Mouse (Mus musculus): ENCODE measurements at regions not wholly inside any gene's neighbourhood (a gene's known extent, or its start where the extent isn't known, plus 50 kb on each side); places are given as distances from the start of the nearest gene placed in this dataset.

- no peak overlapping the region for H3K9ac ChIP-seq (replicated peaks; ENCODE audit: low read length)
- 63% methylated on average over 1 of the region's 1 CpGs for WGBS
Measured at GRCm38 (mm10) chr6:14583829-14584228, 171.2 kb downstream of the Ppp1r3a start.

DNA sequence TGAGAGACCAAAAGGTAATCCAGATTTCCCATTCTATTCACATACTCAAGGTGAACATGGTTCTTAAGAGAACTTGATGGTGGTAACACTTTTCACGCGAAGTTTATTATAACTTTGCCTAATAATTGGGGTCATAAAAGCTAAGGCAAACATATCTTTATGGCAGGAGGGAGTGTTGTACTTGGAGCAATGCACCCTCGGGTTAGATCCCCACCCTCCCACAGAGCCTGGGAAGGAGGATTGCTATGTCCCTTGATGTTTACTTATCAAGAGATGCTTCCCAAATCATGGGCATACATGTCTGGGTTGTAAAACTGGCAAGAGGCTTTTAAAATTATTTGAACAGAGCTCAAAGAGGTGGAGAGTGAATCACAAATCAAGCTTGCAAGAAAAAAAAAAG lies 180.5 kb downstream of the Ppp1r3a start:
- Histone ChIP-seq H3K27ac (no peak overlapping the region), H3K4me1 (ENCODE audit: insufficient read depth, low read length) (no peaks in the 10 kb centered on the region), H3K4me2 (ENCODE audit: low read depth, low read length) (no peak overlapping the region), H3K9me3 (ENCODE audit: low read length) (no peaks in the 10 kb centered on the region), H3K9ac (replicated peaks; ENCODE audit: low read length) (no peak overlapping the region), H3K4me3 (ENCODE audit: low read length) (no peak overlapping the region), H3K36me3 (ENCODE audit: insufficient read depth, low read length) (no peaks in the 10 kb centered on the region), H3K27me3 (ENCODE audit: insufficient read depth, low read length) (no peaks in the 10 kb centered on the region)
- WGBS, result 83% methylated on average over 3 of the region's 3 CpGs
- DNase-seq (ENCODE audit: low spot score) (no peak), ATAC-seq (no peak)
- no peak for TF ChIP-seq CTCF (IDR thresholded peaks at IDR 0.05; ENCODE audit: low read depth)

More at GRCm38 (mm10) chr6:14583829-14584228, 171.2 kb downstream of the Ppp1r3a start:
- DNase-seq (ENCODE audit: low spot score) (no peak), ATAC-seq (no peak)
- no peaks in the 10 kb centered on the region for H3K36me3 ChIP-seq (ENCODE audit: insufficient read depth, low read length)
- no peak overlapping the region for H3K27ac ChIP-seq
- H3K27me3 ChIP-seq (ENCODE audit: insufficient read depth, low read length), result no peaks in the 10 kb centered on the region
- no peak for TF ChIP-seq CTCF (IDR thresholded peaks at IDR 0.05; ENCODE audit: low read depth)
- H3K4me3 ChIP-seq (ENCODE audit: low read length), result no peak overlapping the region
- H3K4me2 ChIP-seq (ENCODE audit: low read depth, low read length), result no peak overlapping the region
- no peaks in the 10 kb centered on the region for H3K9me3 ChIP-seq (ENCODE audit: low read length)
- no peaks in the 10 kb centered on the region for H3K4me1 ChIP-seq (ENCODE audit: insufficient read depth, low read length)

- Histone ChIP-seq H3K9me3 (ENCODE audit: low read length) (no peaks in the 10 kb centered on the region), H3K4me2 (ENCODE audit: low read depth, low read length) (no peak overlapping the region), H3K36me3 (ENCODE audit: insufficient read depth, low read length) (no peaks in the 10 kb centered on the region), H3K4me1 (ENCODE audit: insufficient read depth, low read length) (no peaks in the 10 kb centered on the region), H3K4me3 (ENCODE audit: low read length) (no peak overlapping the region), H3K9ac (replicated peaks; ENCODE audit: low read length) (no peak overlapping the region), H3K27ac (no peak overlapping the region), H3K27me3 (ENCODE audit: insufficient read depth, low read length) (no peaks in the 10 kb centered on the region)
- no peak for ATAC-seq
- TF ChIP-seq CTCF (IDR thresholded peaks at IDR 0.05; ENCODE audit: low read depth), result no peak
- 37% methylated on average over 2 of the region's 2 CpGs for WGBS
- no peak for DNase-seq (ENCODE audit: low spot score)
Measured at GRCm38 (mm10) chr6:14573001-14573400, 182.1 kb downstream of the Ppp1r3a start.

- ATAC-seq (no peak), DNase-seq (ENCODE audit: low spot score) (no peak)
- Histone ChIP-seq H3K36me3 (ENCODE audit: insufficient read depth, low read length) (no peaks in the 10 kb centered on the region), H3K27me3 (ENCODE audit: insufficient read depth, low read length) (no peaks in the 10 kb centered on the region), H3K4me3 (ENCODE audit: low read length) (no peak overlapping the region), H3K27ac (no peak overlapping the region), H3K9me3 (ENCODE audit: low read length) (no peaks in the 10 kb centered on the region), H3K4me2 (ENCODE audit: low read depth, low read length) (no peak overlapping the region), H3K9ac (replicated peaks; ENCODE audit: low read length) (no peak overlapping the region), H3K4me1 (ENCODE audit: insufficient read depth, low read length) (no peaks in the 10 kb centered on the region)
- WGBS, result 88% methylated on average over 5 of the region's 5 CpGs
- no peak for TF ChIP-seq CTCF (IDR thresholded peaks at IDR 0.05; ENCODE audit: low read depth)
Measured at GRCm38 (mm10) chr6:14540333-14540732, 214.7 kb downstream of the Ppp1r3a start.

- no peak for TF ChIP-seq CTCF (IDR thresholded peaks at IDR 0.05; ENCODE audit: low read depth)
- no peaks in the 10 kb centered on the region for H3K27me3 ChIP-seq (ENCODE audit: insufficient read depth, low read length)
- ATAC-seq (no peak), DNase-seq (ENCODE audit: low spot score) (no peak)
- H3K27ac ChIP-seq, result no peak overlapping the region
- no peak overlapping the region for H3K4me3 ChIP-seq (ENCODE audit: low read length)
- no peaks in the 10 kb centered on the region for H3K4me1 ChIP-seq (ENCODE audit: insufficient read depth, low read length)
- no peaks in the 10 kb centered on the region for H3K9me3 ChIP-seq (ENCODE audit: low read length)
- H3K9ac ChIP-seq (replicated peaks; ENCODE audit: low read length), result no peak overlapping the region
- H3K4me2 ChIP-seq (ENCODE audit: low read depth, low read length), result no peak overlapping the region
- WGBS, result 47% methylated on average over 2 of the region's 2 CpGs
- H3K36me3 ChIP-seq (ENCODE audit: insufficient read depth, low read length), result no peaks in the 10 kb centered on the region
Measured at GRCm38 (mm10) chr6:14529096-14529495, 226.0 kb downstream of the Ppp1r3a start.

DNA sequence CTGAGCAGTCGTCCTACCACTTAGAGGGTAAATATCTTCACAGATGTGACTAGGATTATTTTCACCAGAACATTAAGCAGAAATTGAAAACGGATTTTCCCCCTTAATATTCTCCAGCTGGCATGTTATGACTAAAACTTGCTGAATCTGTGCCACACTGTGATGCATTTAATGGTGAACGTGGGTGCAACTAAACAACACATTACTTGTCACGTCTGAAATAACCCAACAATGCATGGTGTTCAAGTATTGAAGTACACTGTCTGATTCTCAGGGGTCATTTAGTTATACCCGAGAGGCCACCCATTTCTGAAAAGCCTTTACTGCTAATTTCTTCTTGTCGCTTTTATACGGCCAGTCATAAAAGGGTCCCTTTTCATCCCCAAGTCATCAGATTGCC lies 226.5 kb downstream of the Ppp1r3a start:
- no peak overlapping the region for H3K4me3 ChIP-seq (ENCODE audit: low read length)
- no peaks in the 10 kb centered on the region for H3K9me3 ChIP-seq (ENCODE audit: low read length)
- no peak overlapping the region for H3K9ac ChIP-seq (replicated peaks; ENCODE audit: low read length)
- no peak overlapping the region for H3K4me2 ChIP-seq (ENCODE audit: low read depth, low read length)
- TF ChIP-seq CTCF (IDR thresholded peaks at IDR 0.05; ENCODE audit: low read depth), result no peak
- 37% methylated on average over 7 of the region's 7 CpGs for WGBS
- no peak for ATAC-seq
- no peak for DNase-seq (ENCODE audit: low spot score)
- no peaks in the 10 kb centered on the region for H3K4me1 ChIP-seq (ENCODE audit: insufficient read depth, low read length)
- H3K27me3 ChIP-seq (ENCODE audit: insufficient read depth, low read length), result no peaks in the 10 kb centered on the region
- H3K27ac ChIP-seq, result no peak overlapping the region
- H3K36me3 ChIP-seq (ENCODE audit: insufficient read depth, low read length), result no peaks in the 10 kb centered on the region

DNA sequence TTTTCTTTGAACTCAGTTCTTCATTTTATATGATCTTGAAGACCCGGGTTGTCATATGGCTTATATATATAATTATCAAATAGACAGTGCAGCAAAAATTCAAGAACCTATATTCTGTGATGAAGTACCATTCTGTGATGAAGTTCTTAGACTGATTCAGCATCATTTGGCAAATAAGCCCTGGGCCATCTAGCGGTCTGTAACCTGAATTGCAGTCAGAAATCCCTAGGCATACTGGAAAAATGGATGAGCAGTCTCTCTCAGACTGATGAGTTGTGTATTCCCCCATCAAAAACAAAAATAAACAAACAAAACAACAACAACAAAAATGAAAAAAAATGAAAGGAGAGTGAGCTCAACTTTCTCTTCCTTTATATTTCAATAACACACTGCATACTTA lies 232.3 kb downstream of the Ppp1r3a start:
- TF ChIP-seq CTCF (IDR thresholded peaks at IDR 0.05; ENCODE audit: low read depth), result peak; percentile 45
- H3K4me2 ChIP-seq (ENCODE audit: low read depth, low read length), result no peak overlapping the region
- WGBS, result 23% methylated on average over 2 of the region's 2 CpGs
- H3K4me1 ChIP-seq (ENCODE audit: insufficient read depth, low read length), result no peaks in the 10 kb centered on the region
- no peaks in the 10 kb centered on the region for H3K27me3 ChIP-seq (ENCODE audit: insufficient read depth, low read length)
- H3K27ac ChIP-seq, result no peak overlapping the region
- H3K9ac ChIP-seq (replicated peaks; ENCODE audit: low read length), result no peak overlapping the region
- H3K9me3 ChIP-seq (ENCODE audit: low read length), result no peaks in the 10 kb centered on the region
- H3K4me3 ChIP-seq (ENCODE audit: low read length), result no peak overlapping the region
- ATAC-seq, result no peak
- no peaks in the 10 kb centered on the region for H3K36me3 ChIP-seq (ENCODE audit: insufficient read depth, low read length)
- no peak for DNase-seq (ENCODE audit: low spot score)
